Mouse (Mus musculus) C2C12 (cell line): ENCODE measurements around the gene Olfr603. TPM values are rescaled to one million over a fixed set of nuclear protein-coding genes. Genes with fewer than 3 reads are reported as not detected.
"Not testable (repeated sequence)": the region's sequence is repeated elsewhere in the genome, so short reads cannot be mapped to it uniquely, and the experiment has no call there.

ENCODE experiments used
- H3K27me3 ChIP-seq: one replicate; pipeline ENCODE4 v1.6.1; 2011; ENCODE audit not compliant: control insufficient read depth, insufficient read depth, insufficient read length
- H3K36me3 ChIP-seq: one replicate; pipeline ENCODE4 v1.6.1; 2011; ENCODE audit not compliant: control insufficient read depth, insufficient read depth
- H3K4me3 ChIP-seq: one replicate; pipeline ENCODE4 v1.5.1; 2011; ENCODE audit warnings: mild to moderate bottlenecking, control low read depth; ENCODE audit not compliant: poor library complexity, insufficient read depth, severe bottlenecking
- H3K79me2 ChIP-seq: one replicate; pipeline ENCODE4 v1.6.1; 2011; ENCODE audit not compliant: control insufficient read depth, insufficient read depth
- H3K79me3 ChIP-seq: one replicate; pipeline ENCODE4 v1.6.1; 2011; ENCODE audit warnings: low read depth, control low read depth
- H3ac ChIP-seq: one replicate; pipeline ENCODE3; 2011; ENCODE audit warnings: low read depth; ENCODE audit not compliant: control insufficient read depth, insufficient read length
- CEBPB ChIP-seq: IDR thresholded peaks from one replicate; pipeline ENCODE4 v1.6.1; 2011; ENCODE audit warnings: low read depth, mild to moderate bottlenecking, control low read depth, moderate library complexity
- CTCF ChIP-seq: IDR thresholded peaks from one replicate; pipeline ENCODE4 v1.5.1; 2011; ENCODE audit not compliant: control insufficient read depth, insufficient read depth, insufficient read length
- FOSL1 ChIP-seq: IDR thresholded peaks from one replicate; pipeline ENCODE4 v1.8.0; 2011; ENCODE audit warnings: mild to moderate bottlenecking, low read length; ENCODE audit not compliant: poor library complexity, insufficient read depth, severe bottlenecking
- MAX ChIP-seq: IDR thresholded peaks from one replicate; pipeline ENCODE4 v1.6.1; 2011; ENCODE audit warnings: mild to moderate bottlenecking, control low read depth
- MYOD1 ChIP-seq: IDR thresholded peaks from one replicate; pipeline ENCODE4 v1.6.1; 2011; ENCODE audit warnings: low read depth; ENCODE audit not compliant: control insufficient read depth, insufficient read length
- MYOG ChIP-seq: IDR thresholded peaks from one replicate; pipeline ENCODE4 v1.6.1; 2011; ENCODE audit not compliant: control insufficient read depth, insufficient read length; ENCODE audit errors: extremely low read depth
- USF1 ChIP-seq: IDR thresholded peaks from one replicate; pipeline ENCODE4 v1.6.1; 2011; ENCODE audit warnings: low read depth, mild to moderate bottlenecking, control low read depth, moderate library complexity
- long read RNA-seq, 2 experiments: library from polyadenylated mRNA; unstranded; transcript quantifications; one replicate each; pipeline ENCODE4 v2.0.0; 2019 to 2020
- polyA plus RNA-seq: library from polyadenylated mRNA; unstranded; fragments of >200 nt; fragmentation: generic; extraction: Trizol; gene quantifications from one replicate; pipeline ENCODE4 v1.2.1, GENCODE M21; 2012; ENCODE audit warnings: missing spikeins

Olfr603 gene
- polyA plus RNA-seq: not detected
- long read RNA-seq, experiment 1: 0 reads
- long read RNA-seq, experiment 2: 0 reads

DNA sequence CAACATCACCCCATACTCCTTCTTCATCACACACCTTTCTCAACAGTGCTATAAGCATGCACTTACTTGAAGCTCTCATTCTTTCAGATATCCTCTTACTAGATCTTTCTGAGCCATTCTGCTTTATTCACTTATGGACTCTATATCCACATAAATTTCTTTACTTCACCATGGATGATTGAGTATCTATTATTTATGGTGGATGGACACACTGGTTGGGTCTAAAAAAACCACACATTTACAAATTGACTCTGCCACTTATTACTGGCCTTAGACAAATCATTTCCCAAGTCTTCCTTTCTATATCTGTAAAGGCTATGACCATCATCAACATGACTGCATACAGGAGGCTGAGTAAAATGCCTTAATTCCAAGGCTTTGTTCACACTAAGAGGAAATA is at the start of gene Olfr603:
Gene Olfr603 (minus strand): TSS at position 101 of the 400 bp plus-strand sequence.
- no peak within 1 kb of the TSS for H3K4me3 ChIP-seq
- no peaks in the 10 kb centered on the region for H3K79me2 ChIP-seq
- H3ac ChIP-seq: no peak within 1 kb of the TSS
- H3K79me3 ChIP-seq: no peaks in the 10 kb centered on the region
- no peak for TF ChIP-seq USF1
- no peak for TF ChIP-seq MAX
- no peak for TF ChIP-seq FOSL1
- TF ChIP-seq CTCF: no peak
- no peak for TF ChIP-seq MYOG
- TF ChIP-seq MYOD1: no peak
- no peak for TF ChIP-seq CEBPB
- no peaks in the 10 kb centered on the region for H3K27me3 ChIP-seq
- no peaks in the 10 kb centered on the region for H3K36me3 ChIP-seq

DNA sequence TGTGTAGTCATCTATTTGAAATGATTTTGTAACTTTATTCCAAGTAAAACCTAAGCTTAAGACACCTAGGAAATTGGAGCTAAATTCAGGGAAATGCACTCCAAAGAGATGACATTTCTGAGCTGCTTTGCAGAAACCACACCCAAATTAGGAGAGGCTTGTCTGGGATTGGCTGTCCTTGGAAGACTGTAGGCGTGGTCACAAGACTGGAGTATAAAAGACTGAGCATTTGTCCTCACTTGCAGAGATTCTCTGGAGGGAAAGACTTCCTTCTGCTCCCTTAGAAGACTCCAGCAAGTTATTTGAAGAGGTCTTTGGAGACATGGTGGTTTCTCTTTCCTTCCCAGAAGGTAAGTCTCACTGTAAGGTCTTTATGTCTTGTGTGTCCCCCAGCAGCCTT is 28.8 kb upstream of the Olfr603 start, which contains the start of gene Usp17lc:
Gene Usp17lc (plus strand): TSS at position 301 of the 400 bp plus-strand sequence.
- H3ac ChIP-seq, H3K27me3 ChIP-seq, H3K79me3 ChIP-seq: not testable (repeated sequence)

DNA sequence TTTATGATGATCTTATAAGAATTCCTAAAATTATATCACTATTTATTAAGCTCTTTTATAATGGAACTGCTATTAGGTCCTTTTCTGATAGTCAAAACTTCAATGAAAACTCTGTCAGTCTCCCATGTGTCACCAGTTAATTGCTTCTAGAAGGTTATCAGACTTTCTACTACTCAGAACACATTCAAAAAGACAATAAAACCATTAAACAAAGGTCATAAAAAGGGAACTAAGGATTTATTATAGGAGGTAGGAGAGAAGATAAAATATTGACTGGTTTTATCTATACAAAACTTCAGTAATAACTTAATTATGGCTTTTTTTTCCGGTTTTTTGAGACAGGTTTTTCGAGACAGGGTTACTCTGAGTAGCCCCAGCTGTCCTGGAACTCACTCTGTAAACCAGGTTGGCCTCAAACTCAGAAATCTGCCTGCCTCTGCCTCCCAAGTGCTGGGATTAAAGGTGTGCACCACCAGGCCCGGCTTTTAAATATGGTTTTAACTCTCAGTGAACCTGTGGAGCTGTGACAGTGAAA is 20.6 kb upstream of the Olfr603 start:
- H3K4me3 ChIP-seq, H3K79me2 ChIP-seq: not testable (repeated sequence)

More for the DNA sequence above, 28.8 kb upstream of the Olfr603 start, which contains the start of gene Usp17lc:
- H3K79me2 ChIP-seq, H3K4me3 ChIP-seq, H3K36me3 ChIP-seq: not testable (repeated sequence)

DNA sequence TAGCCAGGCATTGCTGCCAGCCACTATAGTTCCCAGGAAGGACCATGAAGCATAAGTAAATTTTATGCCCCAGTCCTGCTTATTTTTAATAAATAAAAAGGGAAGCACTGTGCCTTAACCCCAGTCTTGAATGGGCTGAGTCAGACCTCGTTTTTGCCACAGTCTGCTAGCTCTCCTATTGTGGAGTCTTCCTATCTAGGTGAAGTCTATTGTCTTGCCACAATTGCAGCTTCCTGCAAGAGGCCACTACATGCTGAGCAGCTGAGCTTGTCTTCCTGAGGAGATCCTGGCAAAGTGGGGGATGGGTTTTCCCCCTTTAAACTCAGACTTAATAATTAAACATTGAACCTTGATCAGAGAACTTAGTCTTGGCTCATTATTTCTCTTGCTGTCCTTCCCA is 13.0 kb upstream of the Olfr603 start:
- Histone ChIP-seq H3K27me3 (no peaks in the 10 kb centered on the region), H3K4me3 (no peak overlapping the region), H3K79me3 (no peaks in the 10 kb centered on the region), H3ac (no peak overlapping the region), H3K36me3 (no peaks in the 10 kb centered on the region), H3K79me2 (no peaks in the 10 kb centered on the region)
- no peak for TF ChIP-seq MYOD1
- TF ChIP-seq MAX: no peak
- TF ChIP-seq CEBPB: no peak
- TF ChIP-seq FOSL1: no peak
- TF ChIP-seq CTCF: no peak

More for the DNA sequence above, 20.6 kb upstream of the Olfr603 start:
- H3ac ChIP-seq, H3K36me3 ChIP-seq, H3K27me3 ChIP-seq, H3K79me3 ChIP-seq: not testable (repeated sequence)

DNA sequence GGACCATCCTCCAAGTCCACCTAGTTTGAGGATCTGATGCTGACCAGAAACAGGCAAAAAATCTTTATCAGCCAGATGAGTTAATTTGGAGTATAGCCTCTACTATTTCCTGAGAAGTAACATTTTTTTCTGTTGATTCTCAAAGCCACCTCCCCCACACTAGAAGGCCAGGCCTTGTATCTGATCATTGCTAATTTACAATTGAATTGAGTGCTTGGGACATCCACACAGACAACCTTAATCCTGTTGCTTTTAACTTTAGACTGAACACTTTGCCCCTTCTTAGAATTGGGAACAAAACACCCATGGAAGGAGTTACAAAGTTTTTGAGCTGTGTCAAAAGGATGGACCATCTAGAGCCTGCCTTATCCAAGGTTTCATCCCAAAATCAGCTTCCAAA is 11.8 kb upstream of the Olfr603 start:
- Histone ChIP-seq H3K36me3 (no peaks in the 10 kb centered on the region), H3K4me3 (no peak overlapping the region), H3ac (no peak overlapping the region), H3K79me3 (no peaks in the 10 kb centered on the region), H3K79me2 (no peaks in the 10 kb centered on the region), H3K27me3 (no peaks in the 10 kb centered on the region)
- TF ChIP-seq MYOG (no peak), MYOD1 (no peak), USF1 (no peak), MAX (no peak), CTCF (no peak)

DNA sequence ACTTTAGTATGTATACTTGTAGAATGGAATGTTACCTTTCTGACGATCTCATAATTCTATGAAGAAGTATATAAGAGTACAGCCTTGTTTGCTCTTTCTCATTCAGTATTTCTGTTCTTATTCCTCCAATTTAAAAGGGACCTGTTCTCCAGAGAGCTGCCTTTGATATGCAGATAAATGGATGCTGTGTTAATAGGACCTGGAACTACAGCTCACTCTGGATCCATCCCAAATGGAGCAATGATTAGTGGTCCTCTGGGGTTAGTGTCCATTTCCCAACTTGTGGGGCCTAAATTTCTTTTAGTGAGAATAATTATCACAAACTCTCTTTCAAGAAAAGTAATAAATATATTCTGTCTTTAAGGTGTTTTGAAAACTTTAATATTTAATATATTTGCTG is 23.4 kb downstream of the Olfr603 start, which contains the start of gene Olfr601:
Gene Olfr601 (minus strand): TSS at position 101 of the 400 bp plus-strand sequence.
- Histone ChIP-seq H3K79me3 (no peaks in the 10 kb centered on the region), H3K36me3 (no peaks in the 10 kb centered on the region), H3K27me3 (no peaks in the 10 kb centered on the region), H3K79me2 (no peaks in the 10 kb centered on the region), H3ac (no peak within 1 kb of the TSS), H3K4me3 (no peak within 1 kb of the TSS)
- TF ChIP-seq CEBPB (no peak), CTCF (no peak), USF1 (no peak), MAX (no peak), MYOD1 (no peak), FOSL1 (no peak), MYOG (no peak)

DNA sequence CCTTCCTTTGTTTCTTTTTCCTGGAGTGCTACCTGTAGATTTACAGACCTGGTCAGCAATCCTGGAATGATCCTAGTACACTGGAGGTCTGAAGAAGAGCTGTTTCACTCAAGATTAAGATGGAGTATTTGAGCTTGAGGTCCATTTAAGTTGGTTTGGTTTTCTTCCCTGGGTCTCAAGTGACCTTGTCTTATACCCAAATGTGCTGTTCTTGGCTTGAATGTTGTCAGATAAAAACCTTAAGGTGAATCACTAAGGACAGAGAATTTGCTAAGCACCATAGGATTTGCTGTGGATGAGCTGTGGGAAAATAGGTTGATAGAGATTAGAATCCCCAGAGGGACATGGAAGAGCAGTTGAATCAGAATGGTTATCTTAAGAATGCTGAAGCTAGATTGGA is 36.4 kb downstream of the Olfr603 start, which contains the start of gene Olfr600:
Gene Olfr600 (minus strand): TSS at position 101 of the 400 bp plus-strand sequence.
- no peaks in the 10 kb centered on the region for H3K79me3 ChIP-seq
- no peaks in the 10 kb centered on the region for H3K79me2 ChIP-seq
- TF ChIP-seq MYOD1 (no peak), MAX (no peak), MYOG (no peak), CEBPB (no peak), FOSL1 (no peak), USF1 (no peak), CTCF (no peak)
- H3ac ChIP-seq: no peak within 1 kb of the TSS
- no peak within 1 kb of the TSS for H3K4me3 ChIP-seq
- no peaks in the 10 kb centered on the region for H3K36me3 ChIP-seq
- no peaks in the 10 kb centered on the region for H3K27me3 ChIP-seq
